Mouse (Mus musculus): ENCODE data around the gene Fcf1.

Gene Fcf1

DNA sequence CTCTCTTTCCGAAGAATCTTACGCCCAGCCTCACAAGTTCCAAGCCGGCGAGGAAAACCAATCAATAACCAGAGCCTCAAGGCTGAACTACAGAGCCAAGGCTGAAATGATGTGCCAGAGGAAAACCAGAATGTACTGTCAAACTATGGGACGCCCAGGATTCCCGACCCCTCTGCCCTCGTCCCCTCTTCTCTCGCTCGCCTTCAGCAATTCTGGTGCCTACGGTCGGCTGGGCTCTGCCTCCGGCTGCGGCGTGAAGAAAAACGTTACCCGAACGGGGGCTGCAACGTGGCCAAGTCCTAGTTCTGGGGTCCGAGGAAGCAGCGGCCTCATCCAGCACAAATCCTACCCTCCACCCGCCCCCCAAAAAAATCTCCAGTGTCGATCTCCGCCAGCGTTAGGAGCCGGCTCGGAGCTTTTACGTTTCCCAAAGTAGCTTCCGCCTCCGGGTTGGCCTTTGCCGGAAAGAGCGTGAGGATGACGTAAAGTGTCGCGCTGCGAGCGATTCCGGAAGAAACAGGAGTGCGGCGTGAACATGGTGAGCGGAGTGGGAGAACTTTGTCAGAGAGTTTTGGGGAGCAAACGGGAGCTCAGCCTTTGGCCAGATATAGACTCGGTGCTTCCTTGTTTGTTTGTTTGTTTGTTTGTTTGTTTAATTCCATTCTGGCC lies at the start of gene Fcf1, which contains the start of gene Arel1:
Gene Fcf1, plus strand, starts transcription at position 470 of the 669 bp plus-strand sequence.
Gene Arel1, minus strand, starts transcription at position 473 of the 669 bp plus-strand sequence.
- peak; percentile 41 for DNase-seq (ENCODE audit: low spot score)

DNA sequence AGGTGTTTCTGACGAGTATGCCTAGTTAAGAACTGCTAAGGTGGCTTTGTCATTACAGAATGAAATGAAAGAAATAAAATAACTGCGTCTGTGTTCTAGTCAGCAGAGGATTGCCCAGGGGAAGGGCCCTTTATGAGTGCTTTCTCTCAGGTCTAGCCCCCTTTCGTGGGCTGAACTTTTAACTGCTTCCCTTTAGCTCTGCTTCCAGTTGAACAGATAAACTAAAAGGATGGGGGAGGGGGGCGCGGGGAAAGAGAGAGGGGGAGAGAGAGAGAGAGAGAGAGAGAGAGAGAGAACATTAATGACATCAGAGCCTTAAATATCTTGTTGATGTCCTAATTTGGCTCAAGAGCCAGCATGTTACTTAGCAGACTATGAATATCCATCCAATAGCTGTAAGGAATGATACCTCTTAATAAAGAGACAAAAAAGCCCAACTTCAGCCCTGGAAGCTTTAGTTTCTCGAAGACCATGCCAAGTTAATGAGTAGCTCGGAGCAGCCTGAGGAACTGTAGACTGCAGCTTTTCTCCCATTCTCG lies 48.7 kb upstream of the Fcf1 start:
- no peak for DNase-seq (ENCODE audit: low spot score)

DNA sequence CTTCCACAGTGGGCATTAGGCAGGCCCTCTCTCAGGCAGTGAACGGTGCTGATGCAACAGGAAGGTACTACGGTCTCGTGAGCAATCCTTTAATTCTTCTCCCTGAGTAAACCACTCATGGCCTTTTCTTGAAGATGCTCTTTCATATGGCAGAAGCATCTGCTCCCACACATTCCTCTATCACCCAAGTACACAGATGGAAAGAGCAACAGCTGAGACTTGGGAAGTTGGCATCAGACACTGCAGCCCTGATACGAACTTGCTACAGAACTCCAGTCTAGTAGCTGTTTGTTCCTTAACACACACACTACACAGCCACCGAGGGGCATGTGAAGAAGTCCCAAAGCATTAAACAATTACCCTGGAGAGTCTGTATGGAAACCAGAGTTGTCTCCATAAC lies 46.4 kb upstream of the Fcf1 start:
- DNase-seq (ENCODE audit: low spot score): no peak

DNA sequence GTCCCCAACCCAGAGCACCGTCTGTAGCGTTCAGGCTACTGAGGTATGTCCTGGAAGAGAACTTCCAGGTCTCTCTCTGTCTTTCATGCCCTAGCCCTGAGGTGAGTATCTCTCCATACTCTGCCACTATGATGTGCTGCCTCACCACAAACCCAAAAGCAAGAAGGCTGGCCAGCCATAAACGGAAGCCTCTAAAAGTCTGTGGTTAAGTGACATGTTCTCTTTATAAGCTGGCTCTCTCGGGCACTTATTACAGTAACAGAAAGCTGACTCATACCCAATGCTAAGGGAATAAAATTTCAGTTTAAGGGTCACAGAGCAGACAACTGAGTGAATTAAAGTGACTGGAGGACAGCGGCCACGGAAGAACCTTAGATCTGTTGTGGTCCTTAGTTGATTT lies 44.2 kb upstream of the Fcf1 start:
- no peak for DNase-seq (ENCODE audit: low spot score)

DNA sequence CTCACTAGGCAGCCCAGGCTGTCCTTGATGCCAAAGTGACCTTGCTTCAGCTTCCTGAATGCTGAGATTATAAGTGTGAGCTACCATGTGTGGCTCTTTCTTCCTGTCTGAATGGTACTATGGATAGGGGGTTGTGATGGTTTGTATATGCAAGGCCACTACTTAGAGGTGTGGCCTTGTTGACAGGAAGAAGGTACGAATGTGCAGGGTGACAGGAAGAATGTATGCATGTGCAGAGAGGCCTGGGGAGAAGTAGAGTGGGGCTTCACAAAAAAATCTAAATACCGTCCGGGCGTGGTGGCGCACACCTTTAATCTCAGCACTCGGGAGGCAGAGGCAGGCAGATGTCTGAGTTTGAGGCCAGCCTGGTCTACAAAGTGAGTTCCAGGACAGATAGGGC lies 38.5 kb upstream of the Fcf1 start:
- DNase-seq (ENCODE audit: low spot score): no peak

DNA sequence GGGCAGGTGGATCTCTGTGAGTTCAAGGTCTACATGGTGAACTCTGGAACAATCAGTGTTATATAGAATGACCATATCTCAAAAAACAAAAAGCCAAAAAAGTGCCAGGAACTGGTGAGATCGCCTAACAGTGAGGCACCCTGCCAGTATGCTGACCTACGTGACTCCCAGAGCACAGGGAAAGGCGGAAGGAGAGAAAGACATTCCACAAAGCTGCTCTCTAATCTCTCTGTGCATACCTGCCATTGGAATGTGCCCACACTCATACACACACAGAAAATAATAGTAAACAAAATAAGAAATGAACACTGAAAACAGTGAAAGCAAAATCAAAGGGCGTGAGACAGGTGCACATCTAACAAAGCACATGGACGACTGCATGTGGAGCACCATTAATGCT lies 35.4 kb upstream of the Fcf1 start:
- DNase-seq (ENCODE audit: low spot score): no peak

DNA sequence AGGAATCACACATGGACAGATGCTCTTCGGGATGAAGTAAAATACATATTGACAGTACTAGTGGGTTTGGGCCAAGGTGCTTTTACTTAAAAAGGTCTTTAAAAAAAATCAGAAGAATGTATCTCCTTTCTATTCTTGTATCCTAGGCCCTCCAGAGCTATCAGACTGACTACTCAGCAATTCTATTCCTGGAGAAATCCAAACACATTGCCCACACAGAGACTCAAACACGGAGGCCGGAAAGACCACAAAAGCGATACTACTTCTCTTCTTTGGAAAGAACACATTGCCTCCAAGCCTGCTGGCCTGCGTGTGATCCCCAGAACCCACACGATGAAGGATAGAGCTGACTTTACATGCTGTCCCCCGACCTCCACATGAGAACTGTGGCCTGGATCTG lies 31.6 kb upstream of the Fcf1 start:
- DNase-seq (ENCODE audit: low spot score): no peak

DNA sequence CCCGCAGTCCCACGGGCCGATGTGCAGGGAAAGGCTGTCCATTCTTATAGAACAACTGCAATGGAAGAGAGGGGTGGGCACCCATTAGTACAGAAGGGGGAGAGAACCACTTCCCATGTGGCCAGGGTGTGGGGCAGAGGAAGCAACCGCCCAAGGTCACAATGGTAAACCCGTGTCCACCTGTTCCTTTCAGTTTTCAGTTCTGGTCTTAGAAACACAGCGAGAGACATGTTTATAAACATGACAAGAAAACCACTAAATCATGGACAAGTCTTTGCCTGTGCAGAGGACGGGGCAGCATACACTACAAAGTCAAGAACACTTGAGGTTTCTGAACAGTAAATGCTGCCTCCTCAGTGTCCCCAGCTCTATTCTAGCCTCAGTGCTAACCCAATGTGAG lies 30.4 kb upstream of the Fcf1 start:
- no peak for DNase-seq (ENCODE audit: low spot score)

DNA sequence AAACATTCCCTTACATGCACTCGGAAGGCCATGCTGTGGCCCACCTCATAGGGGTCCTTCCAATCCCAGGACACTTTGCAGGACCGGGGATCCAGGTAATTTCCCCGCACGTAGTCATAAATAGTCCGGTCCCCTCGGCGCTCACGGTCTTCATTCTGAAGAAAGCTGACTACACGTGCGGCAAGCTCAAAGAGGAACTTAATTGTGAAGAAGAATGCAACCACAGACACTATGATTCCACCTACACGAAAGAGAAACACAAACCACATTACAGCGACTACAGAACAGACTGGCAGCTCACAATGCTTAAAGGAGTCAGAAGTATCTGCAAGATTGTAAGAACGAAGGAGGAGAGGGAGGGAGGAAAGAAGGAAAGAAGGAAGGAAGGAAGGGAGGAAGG lies 29.0 kb upstream of the Fcf1 start:
- DNase-seq (ENCODE audit: low spot score): no peak

DNA sequence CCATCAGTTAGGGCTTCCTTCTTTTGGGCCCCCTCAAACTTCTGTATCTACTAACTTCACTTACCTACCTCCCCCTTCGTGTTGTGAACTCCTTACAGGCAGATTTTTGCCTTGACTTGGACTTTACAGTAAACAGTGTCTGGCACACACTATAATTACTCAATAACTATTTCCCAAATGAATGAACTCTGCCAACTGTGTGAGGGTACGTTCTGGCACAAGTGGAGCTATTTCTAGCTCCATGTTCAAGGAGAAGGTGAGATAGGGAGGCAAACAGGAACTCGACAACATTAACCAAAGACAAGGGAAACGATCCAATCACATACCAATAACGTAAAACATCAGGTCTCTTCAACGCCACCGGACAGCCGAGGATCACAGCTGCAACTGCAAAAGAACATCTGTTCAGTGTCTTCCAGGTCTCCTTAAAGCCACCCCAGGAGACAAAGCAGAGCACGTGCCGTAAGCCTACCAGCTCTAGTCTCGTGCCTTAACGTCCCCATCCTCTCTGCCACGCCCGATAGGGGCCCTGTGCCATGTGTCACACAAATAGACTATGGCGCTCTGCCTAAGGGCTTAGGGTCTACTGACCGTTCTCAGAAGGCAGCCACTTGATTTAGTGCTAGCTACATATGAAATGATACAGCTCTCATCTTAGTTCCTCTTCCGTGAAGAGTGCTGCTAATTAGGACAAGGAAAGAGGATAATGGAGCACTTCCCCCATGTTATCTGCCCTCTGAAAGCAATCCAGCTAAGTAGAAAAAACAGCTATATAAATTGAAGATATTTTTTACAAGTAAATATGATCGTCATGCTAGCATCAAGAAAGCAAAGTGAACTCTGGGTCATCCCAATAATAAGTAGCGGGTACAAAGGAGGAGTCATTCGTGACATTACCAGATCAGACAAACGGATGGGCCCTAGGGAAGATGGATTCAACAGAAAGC lies 27.4 kb upstream of the Fcf1 start:
- no peak for DNase-seq (ENCODE audit: low spot score)

DNA sequence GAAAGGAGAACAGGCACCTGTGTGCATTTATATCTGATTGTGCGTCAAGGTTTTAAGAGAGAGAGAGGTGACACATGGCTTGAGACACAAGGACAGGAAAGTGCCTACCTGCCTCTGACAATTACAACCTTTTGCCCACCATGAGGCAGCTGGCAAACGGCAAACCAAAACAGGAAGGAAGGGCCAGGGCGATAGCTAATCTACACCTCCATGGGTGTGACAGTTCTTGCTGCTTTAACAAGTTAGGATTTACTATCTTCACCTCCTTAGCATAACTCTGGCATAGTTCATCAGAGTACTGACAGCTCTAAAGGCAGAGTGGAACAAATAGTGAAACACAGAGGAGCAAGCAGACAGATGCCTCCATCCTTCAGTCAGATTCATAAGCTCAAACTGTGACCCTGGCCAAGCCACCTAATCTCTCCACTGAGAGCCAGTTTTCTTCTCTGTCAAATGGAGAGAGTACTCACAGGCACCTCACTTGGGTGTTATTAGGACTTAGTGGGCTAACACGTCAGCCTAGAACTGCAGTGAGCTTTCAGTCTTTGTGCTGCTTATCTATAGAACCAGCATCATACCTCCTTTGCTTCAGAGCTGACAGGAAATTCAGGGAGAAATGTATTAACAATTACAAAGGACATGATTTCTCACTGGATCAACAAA lies 26.4 kb upstream of the Fcf1 start:
- no peak for DNase-seq (ENCODE audit: low spot score)

DNA sequence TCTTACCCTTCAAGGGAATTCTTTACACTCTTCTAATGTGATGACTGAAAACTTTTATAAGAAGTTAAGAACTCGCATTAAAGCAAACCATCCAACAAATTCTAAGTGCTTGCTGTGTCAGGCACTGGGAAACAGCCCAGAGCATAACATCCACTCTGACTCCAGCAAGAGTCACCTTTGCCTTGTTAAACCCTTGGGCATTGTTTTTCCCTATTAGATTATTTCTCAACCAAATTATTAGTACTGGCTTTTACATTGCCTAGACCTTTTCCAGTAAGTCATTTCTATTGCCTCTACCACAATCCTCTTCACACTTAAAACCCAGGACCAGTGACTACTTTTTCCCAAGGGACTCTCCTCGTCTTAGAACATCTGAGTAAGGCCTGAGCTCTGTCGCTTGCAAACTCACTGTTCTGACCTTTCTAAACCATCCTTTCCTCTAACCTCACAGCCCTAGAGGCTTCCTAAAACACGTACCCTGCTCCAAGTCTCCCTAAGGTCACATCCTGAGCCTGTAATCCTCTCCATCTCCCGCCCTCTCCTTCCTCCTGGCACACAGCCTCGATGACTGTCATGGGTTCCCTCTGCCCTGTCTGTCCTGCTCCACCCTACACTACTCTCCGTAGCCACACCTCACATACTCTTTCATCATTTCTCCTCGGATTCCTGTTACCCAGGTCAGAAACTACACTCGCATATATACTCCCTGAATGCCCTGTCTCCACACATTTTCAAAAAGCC lies 25.7 kb upstream of the Fcf1 start:
- DNase-seq (ENCODE audit: low spot score): no peak

DNA sequence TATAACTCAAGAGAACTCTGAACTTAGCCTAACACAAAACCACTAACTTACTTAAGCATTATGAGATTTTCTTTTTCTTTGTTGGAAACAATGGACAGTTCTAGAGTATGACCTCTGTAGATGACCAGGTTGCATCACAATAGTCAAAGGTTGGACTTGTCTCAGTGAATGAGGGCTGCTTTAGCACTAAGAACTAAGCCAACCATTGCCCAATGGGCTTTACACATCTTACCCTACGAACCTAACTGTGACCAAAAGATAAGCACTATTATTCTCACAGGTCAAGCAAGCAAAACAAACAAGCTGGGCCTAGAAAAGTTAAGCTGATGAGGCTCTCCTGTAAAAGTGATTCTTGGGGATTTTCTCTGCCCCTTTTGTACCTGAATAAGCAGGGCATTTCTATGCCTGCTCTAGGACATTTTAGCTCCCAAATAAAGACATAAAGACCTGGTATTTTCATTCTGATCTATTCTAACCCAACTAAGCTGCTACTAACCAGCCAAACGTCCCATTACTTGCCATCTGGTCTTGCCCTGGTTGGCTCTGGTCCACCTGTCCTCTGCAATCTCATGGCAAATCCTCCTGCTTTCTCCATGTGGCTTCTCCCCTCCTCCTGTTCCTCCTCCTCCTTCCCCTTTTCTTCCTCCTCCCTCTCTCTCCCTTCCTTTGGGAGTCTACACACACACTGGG lies 22.7 kb upstream of the Fcf1 start:
- no peak for DNase-seq (ENCODE audit: low spot score)

DNA sequence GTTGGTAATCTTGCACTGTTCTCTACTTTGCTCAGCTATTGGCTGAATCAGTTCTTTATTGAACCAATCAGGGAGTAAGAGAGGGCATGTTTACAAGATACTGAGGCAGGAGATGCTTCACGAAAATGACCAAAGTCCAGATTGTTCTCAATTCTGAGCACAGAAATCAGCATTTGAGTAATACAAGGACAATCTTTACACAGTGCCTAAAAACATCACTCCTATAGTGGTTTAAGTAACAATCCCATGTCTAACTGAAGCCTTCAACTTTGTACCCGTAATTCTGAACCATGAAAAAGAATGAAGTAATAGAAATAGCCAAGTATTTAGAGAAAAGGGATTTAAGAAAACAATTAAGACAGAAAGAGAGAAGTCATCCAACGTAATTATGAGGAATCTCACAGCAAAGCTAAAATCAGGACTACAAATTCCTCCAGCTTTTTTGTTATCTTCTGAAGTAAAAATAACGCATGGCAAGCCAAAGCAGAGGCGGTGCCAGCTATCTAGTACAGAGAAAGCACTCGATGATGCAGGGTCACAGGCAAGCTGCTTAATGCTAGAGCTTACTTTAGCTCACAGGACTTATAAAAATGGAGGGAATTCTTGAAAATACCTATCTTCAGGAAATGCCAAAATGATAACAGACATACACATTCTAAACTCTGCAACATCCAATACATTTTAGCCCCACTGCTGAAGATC lies 22.0 kb upstream of the Fcf1 start:
- DNase-seq (ENCODE audit: low spot score): no peak

DNA sequence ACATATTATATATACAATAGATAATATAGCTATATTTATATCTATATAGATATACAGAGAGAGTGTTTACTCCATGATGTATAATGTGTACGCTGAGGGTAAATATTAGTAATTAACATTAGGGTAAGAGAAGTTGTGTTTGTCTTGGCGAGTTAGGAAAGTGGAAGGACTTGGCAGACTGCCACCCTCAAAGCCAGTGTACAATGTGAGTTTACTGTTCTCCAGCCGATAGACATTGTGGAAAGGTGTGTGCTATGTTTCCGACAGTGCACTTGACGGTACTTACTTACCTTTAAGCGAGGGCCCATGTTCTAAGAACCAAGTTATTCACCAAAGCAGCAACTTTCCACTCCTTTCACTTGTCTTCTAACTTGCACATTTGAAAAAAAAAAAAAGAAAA lies 19.9 kb upstream of the Fcf1 start:
- no peak for DNase-seq (ENCODE audit: low spot score)

DNA sequence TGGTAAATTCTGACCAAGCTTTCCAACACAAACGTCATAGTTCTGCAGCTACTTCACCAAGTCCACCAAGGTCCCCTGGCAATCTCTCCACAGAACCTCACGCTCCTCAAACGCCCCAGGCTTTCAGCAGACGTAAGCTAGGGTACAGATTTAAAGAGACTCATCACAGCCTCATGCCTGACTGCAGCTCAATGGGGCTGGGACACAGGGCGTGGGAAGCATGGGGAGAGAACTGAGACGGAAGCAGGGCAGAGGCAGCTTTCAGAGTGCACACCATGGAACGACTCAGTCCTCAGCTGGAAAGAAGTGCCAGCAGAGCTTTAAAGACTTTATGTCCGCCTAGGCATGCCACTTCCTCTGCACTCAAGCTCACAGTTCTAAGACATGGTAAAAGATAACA lies 19.2 kb upstream of the Fcf1 start:
- no peak for DNase-seq (ENCODE audit: low spot score)

DNA sequence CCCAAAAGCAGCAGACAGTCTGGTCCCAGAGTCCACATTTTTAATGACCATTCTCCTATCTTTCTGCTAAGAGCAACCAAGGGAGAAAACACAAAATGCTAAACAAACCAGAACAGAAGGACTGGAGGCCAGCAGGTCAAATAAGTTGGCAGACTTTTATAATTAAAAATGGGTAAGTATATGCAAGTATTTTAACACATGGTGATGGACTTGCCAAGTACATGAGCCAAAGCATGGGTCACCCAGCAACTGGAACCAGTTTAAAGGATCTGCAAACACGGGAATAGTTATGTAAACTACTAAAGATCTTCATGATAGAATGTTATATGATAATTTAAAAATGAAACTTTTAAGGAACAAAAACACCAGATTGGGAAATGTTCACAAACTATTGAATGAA lies 18.3 kb upstream of the Fcf1 start:
- DNase-seq (ENCODE audit: low spot score): no peak

DNA sequence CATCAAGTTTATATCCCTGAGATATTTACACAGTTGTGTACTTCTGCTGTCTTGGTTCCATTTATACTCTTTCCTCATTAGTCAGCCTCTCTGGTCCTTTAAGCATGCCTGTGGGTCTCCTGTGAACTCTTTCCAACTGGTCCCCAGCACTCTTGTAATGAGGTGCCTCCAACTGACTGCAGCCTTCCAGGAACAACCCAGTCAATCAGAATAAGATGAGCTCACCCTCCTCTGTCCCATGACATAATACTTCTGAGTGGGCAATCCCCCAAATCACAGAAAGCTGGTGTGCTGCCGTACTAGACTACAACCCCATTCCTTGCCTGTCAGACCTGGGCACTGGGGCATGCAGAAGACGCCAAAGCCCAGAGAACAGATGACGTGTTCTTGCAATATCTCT lies 14.4 kb upstream of the Fcf1 start:
- no peak for DNase-seq (ENCODE audit: low spot score)

DNA sequence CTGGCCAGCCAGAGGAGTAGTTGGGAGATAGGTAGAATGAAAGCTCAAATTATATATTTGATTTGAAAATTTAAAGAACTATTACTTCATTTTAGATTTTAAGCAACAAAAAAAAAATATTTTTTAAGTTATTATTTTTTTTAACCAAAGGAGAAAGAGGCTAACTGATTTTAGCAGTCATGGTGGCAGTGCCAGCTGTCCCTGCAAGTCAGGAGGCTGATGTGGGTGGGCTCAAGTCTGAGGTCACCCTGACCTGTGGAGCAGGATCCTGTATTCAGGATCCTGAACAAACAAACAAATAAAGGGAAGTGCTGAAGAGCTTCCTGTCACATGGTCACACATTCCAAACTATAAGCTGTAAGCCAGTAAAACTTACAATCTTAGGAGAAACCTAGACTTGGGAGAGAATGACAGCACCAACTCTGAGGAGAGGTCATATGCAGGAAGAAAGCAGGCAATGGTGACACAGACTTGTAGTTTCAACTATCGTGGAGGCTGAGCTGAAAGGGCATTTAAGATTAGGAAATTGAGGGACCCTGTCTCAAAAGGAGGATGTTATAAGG lies 11.8 kb upstream of the Fcf1 start:
- no peak for DNase-seq (ENCODE audit: low spot score)

DNA sequence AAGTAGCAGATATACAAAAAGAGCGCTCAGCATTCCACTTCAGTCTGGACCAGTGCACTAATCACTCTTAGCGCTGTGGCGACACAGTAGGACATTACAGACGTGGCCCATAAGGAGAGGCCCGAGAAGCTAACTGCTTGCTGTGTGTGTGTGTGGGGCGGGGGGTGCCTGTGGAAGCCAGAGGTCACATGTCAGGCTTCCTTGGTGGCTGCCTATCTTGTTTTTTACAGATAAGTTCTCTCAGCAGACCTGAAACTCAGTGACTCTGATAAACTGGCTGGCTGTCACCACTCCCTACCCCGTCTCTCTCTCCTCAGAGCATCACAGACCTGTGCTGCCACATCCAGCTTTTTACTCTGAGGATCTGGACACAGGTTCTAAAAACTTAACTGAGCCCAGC lies 8.1 kb upstream of the Fcf1 start:
- no peak for DNase-seq (ENCODE audit: low spot score)
